Mouse (Mus musculus) limb, embryonic 13.5 days (tissue): ENCODE measurements at regions not wholly inside any gene's neighbourhood (a gene's known extent, or its start where the extent isn't known, plus 50 kb on each side); places are given as distances from the start of the nearest gene placed in this dataset.

Experiments
- ATAC-seq: fragments of 200-750 bp; cut with Nextera tagmentation; 2 replicates; pipeline ENCODE4 v1.8.0; 2017; ENCODE audit warnings: low read depth, moderate number of reproducible peaks, moderate TSS enrichment; ENCODE audit not compliant: low FRiP score
- H3K27ac ChIP-seq: fragments of 300-500 bp; sonication (generic); 2 replicates; pipeline ENCODE4 v1.5.1; 2015; ENCODE audit warnings: inconsistent platforms, mild to moderate bottlenecking, moderate library complexity
- H3K27me3 ChIP-seq: fragments of 300-500 bp; sonication (generic); 2 replicates; pipeline ENCODE4 v1.6.1; 2015; ENCODE audit warnings: mild to moderate bottlenecking, inconsistent platforms
- H3K36me3 ChIP-seq: fragments of 300-500 bp; sonication (generic); 2 replicates; pipeline ENCODE4 v1.6.1; 2015; ENCODE audit warnings: inconsistent platforms, mild to moderate bottlenecking, moderate library complexity
- H3K4me1 ChIP-seq: fragments of 300-500 bp; sonication (generic); 2 replicates; pipeline ENCODE4 v1.6.1; 2015; ENCODE audit warnings: inconsistent platforms
- H3K4me2 ChIP-seq: fragments of 300-500 bp; sonication (generic); replicated peaks from 2 replicates; pipeline ENCODE4 v1.6.1; 2015; ENCODE audit warnings: inconsistent platforms, mild to moderate bottlenecking, moderate library complexity
- H3K4me3 ChIP-seq: fragments of 300-500 bp; sonication (generic); 2 replicates; pipeline ENCODE4 v1.5.1; 2015; ENCODE audit warnings: moderate library complexity, mild to moderate bottlenecking, inconsistent platforms
- H3K9ac ChIP-seq: fragments of 300-500 bp; sonication (generic); 2 replicates; pipeline ENCODE4 v1.6.1; 2015; ENCODE audit warnings: mild to moderate bottlenecking, inconsistent platforms
- H3K9me3 ChIP-seq: fragments of 300-500 bp; sonication (generic); 2 replicates; pipeline ENCODE4 v1.6.1; 2016; ENCODE audit warnings: inconsistent platforms
- WGBS: fragments of 180-500 bp; shearing (Covaris S2); methylation state at CpG from one replicate; pipeline ENCODE4 v1.1.7; 2015; 5-methylcytosine and 5-hydroxymethylcytosine counted together

- Histone ChIP-seq H3K27me3 (peaks cover 29% of the 10 kb centered on the region), H3K9me3 (no peaks in the 10 kb centered on the region), H3K4me3 (no peak overlapping the region), H3K4me1 (peaks cover 54% of the 10 kb centered on the region), H3K27ac (no peak overlapping the region), H3K36me3 (no peaks in the 10 kb centered on the region), H3K9ac (no peak overlapping the region), H3K4me2 (no peak overlapping the region)
- 84% methylated on average over 6 of the region's 6 CpGs for WGBS
- no peak for ATAC-seq
Observed at GRCm38 (mm10) chr9:61700576-61700975, 213.8 kb downstream of the Rplp1 start.

GRCm38 (mm10) chr9:61699618-61700017 is 214.7 kb downstream of the Rplp1 start:
- 59% methylated on average over 5 of the region's 5 CpGs for WGBS
- Histone ChIP-seq H3K9ac (no peak overlapping the region), H3K36me3 (no peaks in the 10 kb centered on the region), H3K4me1 (peaks cover 62% of the 10 kb centered on the region), H3K27me3 (peaks cover 26% of the 10 kb centered on the region), H3K4me3 (no peak overlapping the region), H3K27ac (no peak overlapping the region), H3K9me3 (no peaks in the 10 kb centered on the region), H3K4me2 (no peak overlapping the region)
- ATAC-seq, result no peak

GRCm38 (mm10) chr9:61697959-61698358 is 216.4 kb downstream of the Rplp1 start:
- H3K27me3 ChIP-seq, result peaks cover 37% of the 10 kb centered on the region
- peaks cover 52% of the 10 kb centered on the region for H3K4me1 ChIP-seq
- H3K9me3 ChIP-seq, result no peaks in the 10 kb centered on the region
- H3K36me3 ChIP-seq, result no peaks in the 10 kb centered on the region
- H3K4me3 ChIP-seq, result no peak overlapping the region
- peak; percentile 68 for ATAC-seq
- WGBS, result 10% methylated on average over 11 of the region's 11 CpGs
- H3K27ac ChIP-seq, result peak overlapping the region; percentile 33; the same call in 1 of the 2 replicates
- H3K4me2 ChIP-seq, result peak overlapping the region; percentile 41
- no peak overlapping the region for H3K9ac ChIP-seq

- 88% methylated on average over 3 of the region's 3 CpGs for WGBS
Observed at GRCm38 (mm10) chr9:61696831-61697230, 217.5 kb downstream of the Rplp1 start.

GRCm38 (mm10) chr9:61695821-61696220 is 218.5 kb downstream of the Rplp1 start:
- WGBS, result 70% methylated on average over 2 of the region's 2 CpGs
- Histone ChIP-seq H3K4me1 (peaks cover 43% of the 10 kb centered on the region), H3K9ac (no peak overlapping the region), H3K27ac (no peak overlapping the region), H3K9me3 (no peaks in the 10 kb centered on the region), H3K4me2 (no peak overlapping the region), H3K27me3 (peaks cover 40% of the 10 kb centered on the region), H3K4me3 (no peak overlapping the region), H3K36me3 (no peaks in the 10 kb centered on the region)
- no peak for ATAC-seq

More at GRCm38 (mm10) chr9:61696831-61697230, 217.5 kb downstream of the Rplp1 start:
- H3K4me1 ChIP-seq, result peaks cover 43% of the 10 kb centered on the region
- no peak for ATAC-seq
- no peaks in the 10 kb centered on the region for H3K9me3 ChIP-seq
- H3K27me3 ChIP-seq, result peaks cover 40% of the 10 kb centered on the region
- H3K27ac ChIP-seq, result no peak overlapping the region; the same call in 1 of the 2 replicates
- H3K36me3 ChIP-seq, result no peaks in the 10 kb centered on the region
- H3K9ac ChIP-seq, result no peak overlapping the region
- no peak overlapping the region for H3K4me3 ChIP-seq
- no peak overlapping the region for H3K4me2 ChIP-seq

- H3K9ac ChIP-seq, result no peak overlapping the region
- H3K4me1 ChIP-seq, result peaks cover 45% of the 10 kb centered on the region
- no peak overlapping the region for H3K4me3 ChIP-seq
- peaks cover 36% of the 10 kb centered on the region for H3K27me3 ChIP-seq
- H3K27ac ChIP-seq, result no peak overlapping the region
- no peak for ATAC-seq
- WGBS, result 17% methylated on average over 9 of the region's 9 CpGs
- no peaks in the 10 kb centered on the region for H3K9me3 ChIP-seq
- H3K4me2 ChIP-seq, result no peak overlapping the region
- no peaks in the 10 kb centered on the region for H3K36me3 ChIP-seq
Observed at GRCm38 (mm10) chr9:61695381-61695791, 219.0 kb downstream of the Rplp1 start.

GRCm38 (mm10) chr9:61694206-61694605 is 220.1 kb downstream of the Rplp1 start:
- no peaks in the 10 kb centered on the region for H3K36me3 ChIP-seq
- no peaks in the 10 kb centered on the region for H3K9me3 ChIP-seq
- WGBS, result 78% methylated on average over 10 of the region's 10 CpGs
- H3K9ac ChIP-seq, result no peak overlapping the region
- no peak overlapping the region for H3K4me2 ChIP-seq
- no peak overlapping the region for H3K27ac ChIP-seq
- peaks cover 45% of the 10 kb centered on the region for H3K4me1 ChIP-seq
- ATAC-seq, result no peak
- H3K27me3 ChIP-seq, result peaks cover 26% of the 10 kb centered on the region
- H3K4me3 ChIP-seq, result no peak overlapping the region

GRCm38 (mm10) chr9:61690786-61691185 is 223.6 kb downstream of the Rplp1 start:
- Histone ChIP-seq H3K36me3 (no peaks in the 10 kb centered on the region), H3K4me3 (no peak overlapping the region), H3K9ac (no peak overlapping the region), H3K9me3 (no peaks in the 10 kb centered on the region), H3K27me3 (peaks cover 30% of the 10 kb centered on the region), H3K4me1 (peaks cover 31% of the 10 kb centered on the region), H3K27ac (no peak overlapping the region), H3K4me2 (no peak overlapping the region)
- ATAC-seq, result no peak
- 58% methylated on average over 3 of the region's 3 CpGs for WGBS

- Histone ChIP-seq H3K4me2 (0 out of 2 replicates have a peak overlapping the region, but pooled peaks have one; percentile 3), H3K4me3 (no peak overlapping the region), H3K4me1 (peaks cover 23% of the 10 kb centered on the region), H3K27me3 (peaks cover 34% of the 10 kb centered on the region), H3K27ac (no peak overlapping the region), H3K36me3 (no peaks in the 10 kb centered on the region), H3K9me3 (no peaks in the 10 kb centered on the region), H3K9ac (no peak overlapping the region)
- 27% methylated on average over 7 of the region's 7 CpGs for WGBS
- ATAC-seq, result no peak
Observed at GRCm38 (mm10) chr9:61689939-61690338, 224.4 kb downstream of the Rplp1 start.

- Histone ChIP-seq H3K36me3 (no peaks in the 10 kb centered on the region), H3K27me3 (peaks cover 36% of the 10 kb centered on the region), H3K4me2 (0 out of 2 replicates have a peak overlapping the region, but pooled peaks have one; percentile 3), H3K9me3 (no peaks in the 10 kb centered on the region), H3K27ac (no peak overlapping the region), H3K4me1 (peaks cover 21% of the 10 kb centered on the region), H3K4me3 (no peak overlapping the region), H3K9ac (no peak overlapping the region)
- WGBS, result 20% methylated on average over 5 of the region's 5 CpGs
- ATAC-seq, result no peak
Observed at GRCm38 (mm10) chr9:61689516-61689915, 224.8 kb downstream of the Rplp1 start.

GRCm38 (mm10) chr9:61683557-61683956 is 230.8 kb downstream of the Rplp1 start:
- Histone ChIP-seq H3K36me3 (no peaks in the 10 kb centered on the region), H3K27ac (no peak overlapping the region), H3K4me3 (no peak overlapping the region), H3K9ac (no peak overlapping the region), H3K9me3 (no peaks in the 10 kb centered on the region), H3K4me2 (no peak overlapping the region), H3K4me1 (peaks cover 42% of the 10 kb centered on the region), H3K27me3 (peaks cover 49% of the 10 kb centered on the region)
- no peak for ATAC-seq
- WGBS, result 13% methylated on average over 4 of the region's 4 CpGs

GRCm38 (mm10) chr9:61682744-61683259 is 231.5 kb downstream of the Rplp1 start:
- 86% methylated on average over 5 of the region's 5 CpGs for WGBS

GRCm38 (mm10) chr9:61682316-61682715 is 232.0 kb downstream of the Rplp1 start:
- ATAC-seq, result no peak
- 55% methylated on average over 4 of the region's 4 CpGs for WGBS
- Histone ChIP-seq H3K27ac (no peak overlapping the region), H3K4me3 (no peak overlapping the region), H3K27me3 (peaks cover 43% of the 10 kb centered on the region), H3K36me3 (no peaks in the 10 kb centered on the region), H3K4me2 (no peak overlapping the region), H3K9ac (no peak overlapping the region), H3K9me3 (no peaks in the 10 kb centered on the region), H3K4me1 (peaks cover 44% of the 10 kb centered on the region)

More at GRCm38 (mm10) chr9:61682744-61683259, 231.5 kb downstream of the Rplp1 start:
- Histone ChIP-seq H3K4me1 (peaks cover 42% of the 10 kb centered on the region), H3K36me3 (no peaks in the 10 kb centered on the region), H3K9me3 (no peaks in the 10 kb centered on the region), H3K4me2 (no peak overlapping the region), H3K4me3 (no peak overlapping the region), H3K27ac (no peak overlapping the region), H3K9ac (no peak overlapping the region), H3K27me3 (peaks cover 48% of the 10 kb centered on the region)
- no peak for ATAC-seq
